Mouse (Mus musculus): ENCODE results near the gene Rybp. TPM values are rescaled to one million over a fixed set of nuclear protein-coding genes. Genes with fewer than 3 reads are reported as not detected.

Gene Rybp
- polyA plus RNA-seq, 1 experiment from 2014 or later = 9.2 TPM

DNA sequence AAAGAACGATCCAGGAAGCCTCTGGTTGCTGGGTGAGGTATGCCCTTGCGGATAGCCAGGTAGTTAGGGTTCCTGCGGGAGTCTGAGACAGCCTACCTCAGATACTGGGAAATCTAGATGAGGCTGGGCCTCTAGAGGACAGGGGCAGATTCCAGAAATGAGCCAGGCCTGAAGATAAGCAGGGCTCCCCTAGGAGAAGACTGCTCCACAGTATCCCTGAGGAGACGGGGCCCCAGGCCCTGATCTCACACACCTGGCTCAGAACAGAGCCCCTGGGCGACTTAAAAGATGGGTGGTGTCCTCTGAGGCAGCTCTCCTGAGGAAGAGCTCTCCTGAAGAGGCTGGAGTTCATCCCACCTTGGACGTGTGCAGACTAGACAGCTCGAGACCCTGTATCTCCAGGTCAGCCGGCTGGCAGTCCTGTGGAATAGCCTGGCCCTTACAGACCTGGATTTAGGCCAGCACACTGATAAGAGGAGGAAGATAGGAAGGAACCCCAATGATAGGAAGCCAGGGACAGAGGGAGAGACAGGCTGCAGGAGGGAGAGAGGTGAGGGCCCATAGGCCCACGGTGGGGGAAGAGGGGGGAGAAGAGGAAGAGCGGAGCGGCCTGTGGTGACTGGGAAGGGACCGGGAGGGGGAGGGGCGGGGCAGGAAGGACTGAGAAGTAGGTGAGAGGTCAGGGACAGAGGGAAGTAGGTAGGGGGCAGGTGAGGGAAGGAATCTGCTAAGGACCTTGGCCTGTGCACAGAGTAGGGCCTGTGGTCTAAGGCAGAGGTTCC, 73.0 kb downstream of the Rybp start:
- H3K36me3 ChIP-seq = no peaks in the 10 kb centered on the region
- 41% methylated on average over 13 of the region's 13 CpGs for WGBS
- peaks cover 75% of the 10 kb centered on the region for H3K27me3 ChIP-seq (ENCODE audit: insufficient read depth, poor library complexity, severe bottlenecking)
- no peak for DNase-seq (ENCODE audit: low spot score)
- H3K4me3 ChIP-seq = no peak overlapping the region
- H3K9me3 ChIP-seq = no peaks in the 10 kb centered on the region
- 0 out of 2 replicates have a peak overlapping the region, but pooled peaks have one; percentile 12 for H3K27ac ChIP-seq
- H3K4me1 ChIP-seq (replicated peaks) = peaks cover 75% of the 10 kb centered on the region

DNA sequence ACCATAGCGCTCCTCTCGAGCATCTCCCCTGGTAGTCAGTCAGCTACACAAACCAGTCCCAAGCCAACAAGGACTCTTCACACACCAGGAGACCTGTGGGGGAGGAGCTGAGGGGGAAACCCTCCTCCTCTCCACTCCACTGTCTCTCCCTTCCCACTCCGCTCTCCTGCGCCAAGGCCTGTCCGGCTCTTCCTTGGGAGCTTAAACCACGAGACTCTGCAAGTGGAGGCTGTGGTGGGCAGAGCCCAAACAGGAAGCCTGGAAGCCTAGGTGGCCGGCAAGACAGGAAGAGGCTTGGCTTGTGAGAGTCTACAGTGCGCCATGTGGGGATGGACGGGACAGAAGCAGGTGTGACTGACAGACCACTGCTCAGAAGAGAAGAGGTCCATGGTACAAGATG, 73.7 kb downstream of the Rybp start:
- Histone ChIP-seq H3K4me3 (no peak overlapping the region), H3K27ac (peak overlapping the region; percentile 53; the same call in 1 of the 2 replicates), H3K4me1 (replicated peaks) (peaks cover 70% of the 10 kb centered on the region), H3K9me3 (no peaks in the 10 kb centered on the region), H3K27me3 (ENCODE audit: insufficient read depth, poor library complexity, severe bottlenecking) (peaks cover 78% of the 10 kb centered on the region), H3K36me3 (no peaks in the 10 kb centered on the region)
- 51% methylated on average over 9 of the region's 9 CpGs for WGBS
- no peak for DNase-seq (ENCODE audit: low spot score)

DNA sequence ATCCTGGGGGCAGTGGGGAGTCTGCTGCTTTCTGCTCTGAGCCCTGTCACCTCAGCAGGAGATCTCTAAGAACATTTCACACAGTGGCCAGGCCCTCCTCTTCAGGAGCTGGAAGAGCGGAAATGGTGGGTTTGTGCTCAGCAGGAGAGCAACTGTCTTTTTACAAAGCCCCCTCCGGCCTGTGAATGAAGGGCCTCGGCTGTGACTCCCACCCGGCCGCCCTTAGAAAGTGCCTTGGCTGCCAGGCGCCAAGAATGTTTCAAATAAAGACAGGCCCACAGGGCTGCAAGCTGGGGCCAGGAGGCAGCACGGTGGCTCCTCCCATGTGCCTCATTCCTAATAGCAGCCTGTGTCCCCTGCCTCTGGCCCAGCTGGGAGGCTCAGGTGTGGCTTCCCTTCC, 74.5 kb downstream of the Rybp start:
- H3K4me3 ChIP-seq = no peak overlapping the region
- no peaks in the 10 kb centered on the region for H3K36me3 ChIP-seq
- peaks cover 67% of the 10 kb centered on the region for H3K4me1 ChIP-seq (replicated peaks)
- H3K27me3 ChIP-seq (ENCODE audit: insufficient read depth, poor library complexity, severe bottlenecking) = peaks cover 86% of the 10 kb centered on the region
- peak overlapping the region; percentile 57; the same call in 1 of the 2 replicates for H3K27ac ChIP-seq
- no peaks in the 10 kb centered on the region for H3K9me3 ChIP-seq
- no peak for DNase-seq (ENCODE audit: low spot score)
- WGBS = 3% methylated on average over 7 of the region's 7 CpGs

DNA sequence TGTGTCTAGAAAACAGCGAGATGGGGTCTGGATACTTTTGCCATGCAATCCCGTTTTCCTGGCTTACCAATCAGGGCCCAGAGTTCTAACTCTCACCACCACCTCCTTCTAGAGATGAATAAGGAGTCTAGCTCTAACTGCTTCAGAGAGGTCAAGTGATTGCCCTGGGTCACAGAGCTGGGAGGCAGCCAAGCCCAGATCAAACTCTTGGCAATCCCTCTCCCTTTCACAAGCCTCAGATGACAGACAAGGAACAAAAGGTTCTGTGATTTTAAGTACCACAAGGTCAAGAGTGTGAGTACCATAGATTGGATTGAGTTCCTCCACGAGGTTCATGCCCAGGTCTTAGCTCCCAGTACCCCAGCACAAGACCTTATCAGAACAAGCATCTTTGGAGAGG, 75.6 kb downstream of the Rybp start:
- DNase-seq (ENCODE audit: low spot score) = no peak
- no peak overlapping the region for H3K4me3 ChIP-seq
- no peak overlapping the region for H3K27ac ChIP-seq
- H3K27me3 ChIP-seq (ENCODE audit: insufficient read depth, poor library complexity, severe bottlenecking) = peaks cover 91% of the 10 kb centered on the region
- no peaks in the 10 kb centered on the region for H3K9me3 ChIP-seq
- 80% methylated on average over 3 of the region's 3 CpGs for WGBS
- H3K36me3 ChIP-seq = no peaks in the 10 kb centered on the region
- H3K4me1 ChIP-seq (replicated peaks) = peaks cover 70% of the 10 kb centered on the region

DNA sequence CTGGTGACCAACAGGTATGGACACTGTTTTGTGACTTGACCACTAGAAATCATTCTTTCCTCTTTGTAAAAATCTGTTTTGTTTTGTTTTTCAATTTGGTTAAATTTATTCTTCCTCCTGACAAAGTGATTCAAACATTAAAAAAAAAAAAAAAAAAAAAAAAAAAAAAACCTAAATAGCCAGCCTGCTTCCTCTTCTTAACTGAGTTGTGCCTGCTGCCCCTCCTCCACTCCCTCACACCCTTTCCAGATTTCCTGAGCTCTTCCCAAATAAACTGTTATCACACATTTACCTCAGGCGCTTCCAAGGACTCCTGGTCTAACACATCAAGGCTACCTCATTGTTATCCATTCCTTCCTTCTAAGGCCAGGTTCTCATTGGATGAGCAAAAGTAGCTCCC, 76.8 kb downstream of the Rybp start:
- H3K27me3 ChIP-seq (ENCODE audit: insufficient read depth, poor library complexity, severe bottlenecking) = peaks cover 90% of the 10 kb centered on the region
- H3K36me3 ChIP-seq = no peaks in the 10 kb centered on the region
- no peak overlapping the region for H3K27ac ChIP-seq
- H3K9me3 ChIP-seq = no peaks in the 10 kb centered on the region
- no peak for DNase-seq (ENCODE audit: low spot score)
- no peak overlapping the region for H3K4me3 ChIP-seq
- H3K4me1 ChIP-seq (replicated peaks) = peaks cover 72% of the 10 kb centered on the region
- 79% methylated on average over 1 of the region's 1 CpGs for WGBS

DNA sequence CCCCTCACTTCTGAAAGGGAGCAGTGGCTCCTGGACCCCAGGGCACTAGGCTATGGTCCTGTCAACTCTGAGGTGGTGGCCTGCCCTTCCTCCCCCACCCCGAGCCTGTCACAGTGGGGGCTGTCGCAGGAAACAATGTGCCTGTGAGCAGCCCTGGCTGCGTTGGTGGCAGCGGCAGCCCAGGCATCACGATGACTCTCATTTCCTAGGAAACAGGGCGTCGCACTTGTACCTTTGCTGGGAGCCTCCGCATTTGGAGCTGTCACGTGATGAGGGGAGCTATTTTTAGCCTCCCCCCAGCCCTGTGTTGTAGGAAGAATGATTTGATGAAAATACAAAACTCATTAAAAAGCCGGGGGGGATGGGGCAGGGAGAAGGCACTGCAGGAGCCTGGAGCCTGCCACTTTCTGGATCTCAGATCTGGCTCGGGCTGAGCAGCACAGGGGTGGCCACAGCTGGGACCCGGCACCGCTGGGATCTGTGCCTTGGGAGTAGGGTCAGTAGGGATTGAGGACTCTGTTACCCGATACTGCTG, 80.5 kb downstream of the Rybp start:
- Histone ChIP-seq H3K9me3 (no peaks in the 10 kb centered on the region), H3K36me3 (no peaks in the 10 kb centered on the region), H3K4me3 (peak overlapping the region; percentile 26), H3K4me1 (replicated peaks) (peaks cover 61% of the 10 kb centered on the region), H3K27ac (peak overlapping the region; percentile 35; the same call in 1 of the 2 replicates), H3K27me3 (ENCODE audit: insufficient read depth, poor library complexity, severe bottlenecking) (peaks cover 86% of the 10 kb centered on the region)
- 2% methylated on average over 14 of the region's 14 CpGs for WGBS
- peak; percentile 50 for DNase-seq (ENCODE audit: low spot score)

DNA sequence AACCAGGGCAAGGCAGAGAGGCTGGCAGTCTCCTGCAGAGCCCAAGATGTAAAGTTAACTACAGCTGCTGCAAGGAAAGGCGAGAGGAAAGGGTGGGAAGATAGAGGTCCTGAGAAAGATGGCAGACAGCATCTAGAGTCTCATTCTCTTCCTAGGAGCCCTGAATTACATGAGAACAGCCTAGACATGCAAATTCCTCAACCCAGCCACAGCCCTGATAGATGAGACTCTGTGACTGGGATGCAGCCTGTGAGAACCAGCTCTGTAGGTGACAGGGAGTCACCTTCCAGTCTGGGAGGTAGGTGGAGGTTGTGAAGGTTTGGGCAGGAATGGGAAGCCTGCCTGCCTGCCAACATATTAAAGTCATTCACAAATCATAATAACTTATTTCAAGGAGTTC, 81.0 kb downstream of the Rybp start:
- H3K27ac ChIP-seq = peak overlapping the region; percentile 35; the same call in 1 of the 2 replicates
- H3K9me3 ChIP-seq = no peaks in the 10 kb centered on the region
- peaks cover 61% of the 10 kb centered on the region for H3K4me1 ChIP-seq (replicated peaks)
- H3K27me3 ChIP-seq (ENCODE audit: insufficient read depth, poor library complexity, severe bottlenecking) = peaks cover 86% of the 10 kb centered on the region
- H3K36me3 ChIP-seq = no peaks in the 10 kb centered on the region
- no peak for DNase-seq (ENCODE audit: low spot score)
- 38% methylated on average over 1 of the region's 1 CpGs for WGBS
- no peak overlapping the region for H3K4me3 ChIP-seq

DNA sequence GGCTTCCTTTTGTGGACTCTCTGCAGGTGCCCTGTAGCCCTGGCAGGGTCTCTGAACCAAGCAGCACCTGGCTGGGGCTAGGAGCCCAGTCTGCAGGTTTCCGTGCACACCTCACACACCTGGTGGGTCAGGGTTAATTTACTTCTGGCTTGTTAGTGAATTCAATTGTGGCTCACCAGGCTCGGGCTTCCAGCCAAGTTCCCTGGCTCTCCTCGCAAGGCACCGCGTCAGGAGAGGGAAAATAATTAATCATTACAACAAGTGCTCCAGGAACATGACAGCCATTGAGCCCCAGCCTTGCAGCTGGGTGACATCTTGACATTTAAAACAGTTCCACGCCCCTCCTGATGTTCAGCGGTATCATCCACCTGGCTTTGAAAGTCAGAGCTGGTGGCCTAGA, 82.8 kb downstream of the Rybp start:
- 0 out of 2 replicates have a peak overlapping the region, but pooled peaks have one; percentile 9 for H3K27ac ChIP-seq
- H3K9me3 ChIP-seq = no peaks in the 10 kb centered on the region
- H3K4me1 ChIP-seq (replicated peaks) = peaks cover 54% of the 10 kb centered on the region
- WGBS = 79% methylated on average over 7 of the region's 7 CpGs
- peaks cover 87% of the 10 kb centered on the region for H3K27me3 ChIP-seq (ENCODE audit: insufficient read depth, poor library complexity, severe bottlenecking)
- DNase-seq (ENCODE audit: low spot score) = no peak
- no peaks in the 10 kb centered on the region for H3K36me3 ChIP-seq
- H3K4me3 ChIP-seq = no peak overlapping the region

DNA sequence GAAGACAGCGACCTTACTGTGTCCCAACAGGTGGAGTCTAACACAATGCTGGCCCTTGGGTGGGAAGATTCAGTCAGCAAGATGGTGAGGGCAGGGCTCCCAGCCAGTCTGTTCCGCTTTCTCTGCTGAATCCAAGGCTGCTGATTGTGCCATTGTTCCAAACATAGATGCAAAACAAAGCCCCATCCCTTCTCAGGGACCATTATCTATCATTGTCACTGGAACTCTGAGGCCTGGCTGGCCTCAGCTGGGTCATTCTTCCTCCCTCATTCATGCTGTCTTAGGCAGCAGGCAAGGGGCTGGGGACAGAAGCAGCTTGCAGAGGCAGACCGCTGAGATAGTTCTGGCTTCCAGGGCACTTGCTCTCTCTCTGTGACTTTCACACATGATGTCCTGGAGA, 83.8 kb downstream of the Rybp start:
- peak; percentile 63 for DNase-seq (ENCODE audit: low spot score)
- Histone ChIP-seq H3K27ac (peak overlapping the region; percentile 77), H3K4me1 (replicated peaks) (peaks cover 52% of the 10 kb centered on the region), H3K9me3 (no peaks in the 10 kb centered on the region), H3K27me3 (ENCODE audit: insufficient read depth, poor library complexity, severe bottlenecking) (peaks cover 86% of the 10 kb centered on the region), H3K36me3 (no peaks in the 10 kb centered on the region), H3K4me3 (no peak overlapping the region)
- WGBS = 21% methylated on average over 3 of the region's 3 CpGs

DNA sequence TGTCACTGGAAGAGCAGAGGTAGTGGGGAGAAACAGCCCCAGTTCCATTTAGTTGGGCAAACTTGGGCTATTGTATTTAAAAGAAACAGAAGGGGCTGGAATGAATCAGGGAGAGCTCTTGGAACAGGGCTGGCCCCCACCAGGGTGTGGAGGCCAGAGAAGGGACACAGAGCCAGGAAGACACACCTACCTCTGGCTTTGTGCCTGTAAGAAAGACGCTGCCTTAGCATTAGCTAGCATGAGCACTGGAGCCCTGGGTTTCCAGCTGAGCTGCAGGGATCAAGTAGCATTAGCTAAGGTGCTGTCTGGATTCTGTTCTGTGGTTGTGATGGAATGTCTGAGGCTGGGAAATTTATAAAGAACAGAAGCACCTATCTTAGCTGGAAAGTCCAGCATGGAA, 85.2 kb downstream of the Rybp start:
- no peak overlapping the region for H3K27ac ChIP-seq
- peaks cover 86% of the 10 kb centered on the region for H3K27me3 ChIP-seq (ENCODE audit: insufficient read depth, poor library complexity, severe bottlenecking)
- WGBS = 76% methylated on average over 1 of the region's 1 CpGs
- H3K4me1 ChIP-seq (replicated peaks) = peaks cover 53% of the 10 kb centered on the region
- DNase-seq (ENCODE audit: low spot score) = no peak
- H3K9me3 ChIP-seq = no peaks in the 10 kb centered on the region
- no peak overlapping the region for H3K4me3 ChIP-seq
- H3K36me3 ChIP-seq = no peaks in the 10 kb centered on the region

DNA sequence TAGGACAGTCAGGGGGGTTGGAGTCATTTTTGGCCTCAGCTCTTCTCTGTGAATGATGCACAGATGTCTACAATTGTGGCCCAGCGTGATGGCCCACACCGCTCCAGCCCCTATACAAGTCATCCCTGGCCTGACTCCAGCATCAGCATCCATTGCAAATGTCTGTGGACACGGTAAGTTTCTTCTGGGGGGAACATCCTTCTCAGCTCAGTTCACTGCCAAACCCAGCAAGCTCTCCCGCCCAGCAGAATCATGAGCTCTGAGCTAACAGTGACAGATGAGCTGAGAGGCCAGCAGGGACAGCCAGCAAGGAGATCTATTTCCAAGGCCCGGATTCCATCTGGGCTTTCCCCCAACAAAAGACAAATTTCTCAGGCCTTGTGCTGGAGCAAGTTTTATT, 90.2 kb downstream of the Rybp start:
- DNase-seq (ENCODE audit: low spot score) = no peak
- Histone ChIP-seq H3K4me3 (no peak overlapping the region), H3K27me3 (ENCODE audit: insufficient read depth, poor library complexity, severe bottlenecking) (peaks cover 93% of the 10 kb centered on the region), H3K9me3 (no peaks in the 10 kb centered on the region), H3K27ac (no peak overlapping the region), H3K36me3 (no peaks in the 10 kb centered on the region), H3K4me1 (replicated peaks) (peaks cover 49% of the 10 kb centered on the region)
- WGBS = 77% methylated on average over 5 of the region's 5 CpGs

DNA sequence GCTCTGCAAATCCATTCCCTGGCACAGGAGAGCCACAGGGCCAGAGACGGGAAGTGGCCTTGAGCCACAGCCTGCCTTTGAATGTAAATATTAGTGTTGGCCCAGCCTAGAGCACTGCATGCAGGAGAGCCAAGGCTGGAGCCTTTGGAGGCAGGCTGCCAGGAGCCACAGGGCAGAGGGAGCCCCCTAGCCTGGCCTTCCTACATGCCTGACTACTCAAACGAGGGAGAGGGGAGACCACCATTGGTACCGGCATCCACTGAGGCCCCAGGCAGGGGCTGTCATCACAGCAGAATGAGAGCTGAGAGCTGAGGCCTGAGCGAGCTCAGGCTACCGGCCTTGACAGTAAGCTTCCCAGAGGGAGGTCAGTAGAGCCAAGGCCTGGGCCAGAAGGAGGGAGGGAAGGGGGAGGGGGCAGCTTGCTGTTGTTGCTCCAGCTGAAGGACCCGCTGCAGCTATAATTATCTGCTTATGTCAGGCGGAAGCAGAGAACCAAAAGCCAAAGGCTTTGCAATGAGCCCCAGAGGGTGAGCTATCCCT, 91.3 kb downstream of the Rybp start:
- Histone ChIP-seq H3K4me3 (no peak overlapping the region), H3K9me3 (no peaks in the 10 kb centered on the region), H3K36me3 (no peaks in the 10 kb centered on the region), H3K27me3 (ENCODE audit: insufficient read depth, poor library complexity, severe bottlenecking) (peaks cover 96% of the 10 kb centered on the region), H3K27ac (peak overlapping the region; percentile 70), H3K4me1 (replicated peaks) (peaks cover 49% of the 10 kb centered on the region)
- DNase-seq (ENCODE audit: low spot score) = peak; percentile 72
- 14% methylated on average over 7 of the region's 7 CpGs for WGBS

DNA sequence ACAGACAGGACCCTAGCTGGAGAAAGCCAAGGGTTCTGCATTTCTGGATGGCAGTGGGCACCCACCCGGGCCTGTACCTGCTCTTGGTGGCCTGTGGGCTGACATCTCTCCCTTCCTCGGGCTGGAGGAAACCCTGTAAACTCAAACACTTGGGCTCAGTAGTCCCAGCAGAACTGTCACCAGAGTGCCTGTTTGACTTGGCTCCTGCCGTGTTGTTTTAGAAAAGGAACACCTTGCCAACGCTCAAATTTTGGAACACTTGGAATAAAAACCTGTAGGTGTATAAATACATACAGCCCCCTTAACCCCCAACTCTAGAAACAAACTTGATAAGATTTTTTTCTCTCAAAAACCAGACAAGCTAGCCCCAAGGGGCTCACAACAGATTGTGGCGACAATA, 92.2 kb downstream of the Rybp start:
- DNase-seq (ENCODE audit: low spot score) = no peak
- peaks cover 56% of the 10 kb centered on the region for H3K4me1 ChIP-seq (replicated peaks)
- H3K27me3 ChIP-seq (ENCODE audit: insufficient read depth, poor library complexity, severe bottlenecking) = peaks cover 96% of the 10 kb centered on the region
- H3K4me3 ChIP-seq = no peak overlapping the region
- no peaks in the 10 kb centered on the region for H3K36me3 ChIP-seq
- H3K9me3 ChIP-seq = no peaks in the 10 kb centered on the region
- WGBS = 69% methylated on average over 5 of the region's 5 CpGs
- H3K27ac ChIP-seq = no peak overlapping the region
